Mouse (Mus musculus) spleen, postnatal 4 days (tissue): ENCODE data around the gene Ccne1.

Experiments
- DNase-seq, 2 experiments: peaks; one replicate each; pipeline ENCODE4 v3.0.0; 2022; ENCODE audit warnings: low spot score in 2 of 2

Ccne1 gene

GRCm38 (mm10) chr7:38054246-38054645 is 53.1 kb downstream of the Ccne1 start:
- no peak for DNase-seq
